Mouse (Mus musculus): ENCODE measurements around the gene Sf3b3. TPM values are rescaled to one million over a fixed set of nuclear protein-coding genes. Genes with fewer than 3 reads are reported as not detected.

The Sf3b3 gene
- polyA plus RNA-seq, 1 experiment: 33.3 TPM

GRCm38 (mm10) chr8:110811116-110811515 is 35.5 kb downstream of the Sf3b3 start:
- peaks cover 10% of the 10 kb centered on the region for H3K4me1 ChIP-seq (ENCODE audit: control insufficient read depth, insufficient read depth, low read length)
- no peak overlapping the region for H3K4me3 ChIP-seq (replicated peaks; ENCODE audit: extremely low read depth, low read depth, low read length)
- 96% methylated on average over 3 of the region's 3 CpGs for WGBS
- TF ChIP-seq POLR2A (IDR thresholded peaks at IDR 0.05; ENCODE audit: borderline replicate concordance, extremely low read depth, low read depth, low read length): no peak
- TF ChIP-seq CTCF (IDR thresholded peaks at IDR 0.05; ENCODE audit: insufficient read depth, low read length): no peak
- no peak for DNase-seq

DNA sequence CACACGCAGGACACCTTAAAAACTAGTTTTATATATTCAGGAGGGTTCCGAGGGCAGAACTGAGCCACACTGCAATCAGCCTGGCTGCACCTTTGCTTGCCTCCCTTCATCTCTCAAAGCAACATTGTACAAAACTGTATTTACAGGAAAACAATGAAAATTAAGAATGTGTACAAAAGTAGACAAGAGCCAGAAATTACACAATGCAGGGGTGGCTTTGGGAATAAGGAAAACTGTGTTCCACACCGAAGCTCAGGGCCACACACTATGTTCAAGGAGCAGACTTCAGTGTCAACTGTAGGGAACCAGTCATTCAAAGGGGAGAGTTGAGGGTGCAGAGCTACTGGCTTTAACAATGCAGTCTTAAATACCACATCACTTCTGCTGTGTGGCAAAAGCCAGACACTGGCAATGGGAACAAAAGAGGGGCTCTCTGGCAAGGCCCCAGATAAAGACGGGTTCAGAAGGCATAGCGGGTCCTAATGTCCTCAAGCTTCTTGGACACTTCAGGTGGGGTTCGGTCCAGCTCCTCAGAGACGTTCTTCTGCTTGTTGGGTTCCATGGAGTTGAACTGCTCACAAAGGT is 36.0 kb downstream of the Sf3b3 start:
- Histone ChIP-seq H3K4me3 (replicated peaks; ENCODE audit: extremely low read depth, low read depth, low read length) (no peak overlapping the region), H3K4me1 (ENCODE audit: control insufficient read depth, insufficient read depth, low read length) (peaks cover 10% of the 10 kb centered on the region)
- no peak for TF ChIP-seq POLR2A (IDR thresholded peaks at IDR 0.05; ENCODE audit: borderline replicate concordance, extremely low read depth, low read depth, low read length)
- no peak for TF ChIP-seq CTCF (IDR thresholded peaks at IDR 0.05; ENCODE audit: insufficient read depth, low read length)
- no peak for DNase-seq
- WGBS: 73% methylated on average over 7 of the region's 7 CpGs

- H3K4me3 ChIP-seq (replicated peaks; ENCODE audit: extremely low read depth, low read depth, low read length): no peak overlapping the region
- TF ChIP-seq CTCF (IDR thresholded peaks at IDR 0.05; ENCODE audit: insufficient read depth, low read length) (no peak), POLR2A (IDR thresholded peaks at IDR 0.05; ENCODE audit: borderline replicate concordance, extremely low read depth, low read depth, low read length) (no peak)
- no peak for DNase-seq
- 23% methylated on average over 2 of the region's 2 CpGs for WGBS
- peaks cover 10% of the 10 kb centered on the region for H3K4me1 ChIP-seq (ENCODE audit: control insufficient read depth, insufficient read depth, low read length)
Measured at GRCm38 (mm10) chr8:110809831-110810230, 36.8 kb downstream of the Sf3b3 start.

- no peak for DNase-seq
- Histone ChIP-seq H3K4me3 (replicated peaks; ENCODE audit: extremely low read depth, low read depth, low read length) (no peak overlapping the region), H3K4me1 (ENCODE audit: control insufficient read depth, insufficient read depth, low read length) (peaks cover 10% of the 10 kb centered on the region)
- 41% methylated on average over 13 of the region's 13 CpGs for WGBS
- no peak for TF ChIP-seq CTCF (IDR thresholded peaks at IDR 0.05; ENCODE audit: insufficient read depth, low read length)
- TF ChIP-seq POLR2A (IDR thresholded peaks at IDR 0.05; ENCODE audit: borderline replicate concordance, extremely low read depth, low read depth, low read length): no peak
Measured at GRCm38 (mm10) chr8:110808495-110809472, 37.8 kb downstream of the Sf3b3 start.

- no peak for TF ChIP-seq POLR2A (IDR thresholded peaks at IDR 0.05; ENCODE audit: borderline replicate concordance, extremely low read depth, low read depth, low read length)
- no peak for TF ChIP-seq CTCF (IDR thresholded peaks at IDR 0.05; ENCODE audit: insufficient read depth, low read length)
- Histone ChIP-seq H3K4me1 (ENCODE audit: control insufficient read depth, insufficient read depth, low read length) (peaks cover 10% of the 10 kb centered on the region), H3K4me3 (replicated peaks; ENCODE audit: extremely low read depth, low read depth, low read length) (no peak overlapping the region)
- 69% methylated on average over 1 of the region's 1 CpGs for WGBS
- DNase-seq: no peak
Measured at GRCm38 (mm10) chr8:110806146-110806545, 40.4 kb downstream of the Sf3b3 start.

GRCm38 (mm10) chr8:110805669-110806068 is 40.9 kb downstream of the Sf3b3 start, which contains the start of gene Il34:
Il34 (minus strand) TSS chr8:110805924.
- DNase-seq: peak; percentile 39
- 30% methylated on average over 12 of the region's 12 CpGs for WGBS
- Histone ChIP-seq H3K4me1 (ENCODE audit: control insufficient read depth, insufficient read depth, low read length) (peaks cover 10% of the 10 kb centered on the region), H3K4me3 (replicated peaks; ENCODE audit: extremely low read depth, low read depth, low read length) (peak within 1 kb of the TSS; percentile 64)
- TF ChIP-seq POLR2A (IDR thresholded peaks at IDR 0.05; ENCODE audit: borderline replicate concordance, extremely low read depth, low read depth, low read length): no peak
- no peak for TF ChIP-seq CTCF (IDR thresholded peaks at IDR 0.05; ENCODE audit: insufficient read depth, low read length)

DNA sequence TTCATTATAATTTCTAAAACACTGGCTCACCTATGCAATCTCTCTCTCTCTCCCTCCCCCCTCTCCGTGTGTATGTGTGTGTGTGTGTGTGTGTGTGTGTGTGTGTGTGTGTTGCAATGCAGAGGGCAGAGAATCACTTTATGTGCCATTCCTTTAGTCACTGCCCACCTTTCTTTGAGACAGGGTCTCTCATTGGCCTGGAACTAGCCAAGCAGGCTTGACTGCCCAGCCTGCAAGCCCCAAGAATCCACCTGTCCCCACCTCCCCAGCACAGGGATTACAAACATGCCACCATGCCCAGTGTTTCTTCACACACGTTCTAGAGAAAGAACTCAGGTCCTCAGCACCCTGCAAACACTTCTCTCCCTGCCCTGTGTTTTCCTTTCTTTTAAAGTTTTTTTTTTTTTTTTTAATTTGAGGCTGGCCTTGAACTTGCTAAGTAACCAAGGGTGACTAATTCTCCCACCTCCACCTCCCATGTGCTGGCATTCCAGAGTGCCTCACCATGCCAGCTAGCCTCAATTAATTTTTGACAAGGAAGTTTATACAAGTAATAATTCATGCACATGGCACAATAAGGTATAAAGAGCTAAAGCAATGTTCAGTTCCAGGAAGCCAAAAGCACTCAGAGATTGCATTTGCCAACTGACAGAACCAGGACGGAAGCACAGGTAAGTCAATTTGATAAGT is 41.6 kb downstream of the Sf3b3 start:
- Histone ChIP-seq H3K4me3 (replicated peaks; ENCODE audit: extremely low read depth, low read depth, low read length) (peak overlapping the region; percentile 2), H3K4me1 (ENCODE audit: control insufficient read depth, insufficient read depth, low read length) (peaks cover 8% of the 10 kb centered on the region)
- no peak for TF ChIP-seq CTCF (IDR thresholded peaks at IDR 0.05; ENCODE audit: insufficient read depth, low read length)
- no peak for TF ChIP-seq POLR2A (IDR thresholded peaks at IDR 0.05; ENCODE audit: borderline replicate concordance, extremely low read depth, low read depth, low read length)
- WGBS: 38% methylated on average over 3 of the region's 3 CpGs
- no peak for DNase-seq

DNA sequence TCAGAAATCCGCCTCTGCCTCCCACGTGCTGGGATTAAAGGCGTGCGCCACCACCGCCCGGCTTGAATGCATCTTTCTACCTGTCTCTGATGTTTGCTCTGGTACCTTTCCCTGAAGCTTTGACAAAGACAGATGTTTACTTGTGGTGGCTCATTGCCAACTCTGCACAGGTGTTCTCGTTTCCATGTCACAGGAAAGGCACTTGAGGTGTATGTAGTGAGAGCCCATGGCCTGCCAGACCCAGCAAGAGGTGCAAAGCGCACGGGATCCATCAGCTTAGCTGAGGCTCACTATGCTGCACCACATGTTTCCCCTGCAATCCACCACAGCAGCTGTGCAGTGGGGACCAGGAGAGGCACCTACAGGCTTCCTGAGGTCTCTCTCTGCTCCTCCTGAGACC is 42.7 kb downstream of the Sf3b3 start:
- Histone ChIP-seq H3K4me3 (replicated peaks; ENCODE audit: extremely low read depth, low read depth, low read length) (no peak overlapping the region), H3K4me1 (ENCODE audit: control insufficient read depth, insufficient read depth, low read length) (no peaks in the 10 kb centered on the region)
- DNase-seq: no peak
- WGBS: 77% methylated on average over 9 of the region's 9 CpGs
- TF ChIP-seq CTCF (IDR thresholded peaks at IDR 0.05; ENCODE audit: insufficient read depth, low read length): no peak
- TF ChIP-seq POLR2A (IDR thresholded peaks at IDR 0.05; ENCODE audit: borderline replicate concordance, extremely low read depth, low read depth, low read length): no peak

- no peak for TF ChIP-seq CTCF (IDR thresholded peaks at IDR 0.05; ENCODE audit: insufficient read depth, low read length)
- no peak for TF ChIP-seq POLR2A (IDR thresholded peaks at IDR 0.05; ENCODE audit: borderline replicate concordance, extremely low read depth, low read depth, low read length)
- H3K4me3 ChIP-seq (replicated peaks; ENCODE audit: extremely low read depth, low read depth, low read length): no peak overlapping the region
- H3K4me1 ChIP-seq (ENCODE audit: control insufficient read depth, insufficient read depth, low read length): no peaks in the 10 kb centered on the region
- DNase-seq: no peak
- WGBS: 68% methylated on average over 5 of the region's 5 CpGs
Measured at GRCm38 (mm10) chr8:110802988-110803387, 43.6 kb downstream of the Sf3b3 start.
